Mouse (Mus musculus): ENCODE measurements around the gene Crkl.
A peak's percentile ranks its signal among the peaks of the same experiment; 100 is the strongest.
"Not testable (repeated sequence)": the region's sequence is repeated elsewhere in the genome, so short reads cannot be mapped to it uniquely, and the experiment has no call there.

The Crkl gene

DNA sequence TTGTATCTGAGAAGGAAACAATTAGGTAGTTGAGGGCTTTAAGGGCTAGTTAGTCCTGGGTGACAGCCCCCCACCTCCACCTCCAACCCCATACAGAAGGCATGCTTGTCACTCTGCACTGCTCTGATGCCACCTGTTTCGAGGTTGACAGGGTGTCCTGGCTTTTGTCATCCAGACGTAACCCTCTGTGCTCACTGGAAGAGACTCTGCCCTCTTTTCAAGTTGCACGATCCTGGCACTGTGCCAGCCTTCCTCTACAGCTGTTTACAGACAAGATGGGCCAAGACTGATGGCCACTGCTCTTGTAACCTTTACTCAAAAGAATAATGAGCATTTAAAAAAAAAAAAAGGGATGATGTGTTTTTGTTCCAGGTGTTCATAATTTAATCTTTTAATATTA, 34.7 kb downstream of the Crkl start:
- DNase-seq (ENCODE audit: low spot score in 2 of 2): no peak

DNA sequence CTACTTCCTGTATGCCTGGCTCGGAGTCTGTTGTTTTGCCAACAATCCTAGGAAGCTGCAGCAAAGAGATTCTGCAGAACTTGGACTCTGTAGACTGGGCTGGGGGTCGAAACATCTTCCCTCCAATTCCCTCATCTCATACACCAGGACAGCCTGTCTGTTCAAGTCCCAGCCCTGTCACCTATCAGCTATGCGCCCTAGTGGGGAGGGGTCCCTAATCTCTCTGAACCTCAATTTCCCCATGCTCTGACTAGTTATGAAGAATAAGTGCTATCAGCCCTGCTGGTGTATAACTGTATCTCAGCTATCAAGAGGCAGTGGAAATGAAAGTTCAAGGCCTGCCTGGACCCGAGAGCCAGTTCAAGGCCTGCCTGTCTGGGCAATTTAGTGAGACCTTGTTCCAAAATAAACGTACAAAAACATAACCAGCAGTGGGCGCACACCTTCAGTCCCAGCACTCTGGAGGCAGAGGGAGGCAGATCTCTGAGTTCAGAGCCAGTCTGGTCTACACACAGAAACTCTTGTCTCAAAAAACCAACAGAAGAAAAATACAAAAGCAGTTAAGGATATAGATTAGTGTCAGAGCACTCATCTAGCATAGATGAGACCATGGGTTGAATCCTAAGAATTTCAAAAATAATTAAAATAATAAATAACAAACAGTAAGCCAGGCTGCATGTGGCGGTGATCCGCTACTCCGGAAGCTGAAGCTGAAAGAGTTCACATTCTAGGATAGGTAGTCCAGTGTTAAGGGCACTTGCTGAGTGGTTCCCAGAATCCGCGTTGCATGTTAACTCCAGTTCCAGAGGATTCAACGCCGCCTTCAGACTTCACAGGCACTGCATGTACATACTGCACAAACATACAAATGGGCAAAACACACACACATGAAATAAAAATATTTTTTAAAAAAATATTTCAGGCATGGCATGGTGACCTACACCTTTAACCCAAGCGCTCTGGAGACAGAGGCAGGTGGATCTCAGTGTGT, 37.0 kb downstream of the Crkl start:
- no peak for DNase-seq (ENCODE audit: low spot score in 2 of 2)

DNA sequence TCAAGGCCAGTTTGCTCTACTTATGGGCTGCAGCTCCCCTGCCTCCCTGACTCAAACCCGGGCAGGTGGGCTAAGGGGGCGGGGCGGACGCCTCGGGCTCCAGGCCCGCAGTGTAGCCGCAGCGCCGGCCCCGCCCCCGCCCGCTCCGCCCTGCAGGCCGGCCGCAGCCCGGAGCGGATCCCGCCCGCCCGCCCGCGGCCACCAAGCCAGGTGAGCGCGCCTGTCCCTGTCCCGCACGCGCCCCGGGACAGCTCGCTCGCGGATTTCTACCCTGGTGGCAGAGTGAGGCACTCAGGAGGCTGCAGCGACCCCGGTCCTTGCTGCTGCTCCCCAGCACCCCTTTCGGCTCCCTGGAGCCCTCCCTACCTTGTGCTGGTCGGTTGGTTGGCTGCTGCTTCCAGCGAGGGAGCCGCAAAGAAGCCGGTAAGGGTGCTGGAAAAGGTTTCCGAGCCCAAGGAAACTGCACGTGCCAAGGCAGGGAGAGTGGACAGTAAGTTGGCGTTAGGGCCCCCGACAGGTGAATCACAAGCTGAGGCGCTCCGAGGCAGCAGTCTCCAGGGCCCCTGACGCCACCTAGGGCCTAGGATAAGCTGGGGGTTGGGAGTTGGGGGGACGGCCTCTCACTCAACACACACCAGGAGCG, 37.8 kb downstream of the Crkl start, which contains the start of gene Aifm3:
Gene Aifm3 (plus strand): TSS at position 143 of the 643 bp plus-strand sequence.
- DNase-seq (ENCODE audit: low spot score in 2 of 2): no peak

DNA sequence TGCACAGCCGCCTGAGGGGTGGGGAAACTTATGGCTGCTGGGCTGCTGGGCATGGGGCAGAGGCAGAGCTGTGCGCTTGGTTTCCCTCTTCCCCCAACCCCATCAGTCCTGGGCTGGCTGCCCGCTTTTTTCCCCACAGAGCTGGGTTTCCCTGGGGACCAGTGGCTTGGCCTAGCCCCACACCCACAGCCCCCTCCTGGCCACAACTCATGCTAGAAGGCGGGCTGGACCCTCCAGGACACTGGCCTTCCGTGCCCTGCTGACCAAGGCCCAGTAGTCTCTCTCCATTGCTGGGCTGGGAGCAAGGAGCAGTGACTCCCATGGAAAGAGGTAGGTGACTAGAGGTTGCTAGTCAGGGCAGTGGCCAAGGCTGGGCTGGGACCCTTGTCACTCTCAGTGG, 39.4 kb downstream of the Crkl start:
- peak; percentile 69 to 79 for DNase-seq (ENCODE audit: low spot score in 2 of 2)

DNA sequence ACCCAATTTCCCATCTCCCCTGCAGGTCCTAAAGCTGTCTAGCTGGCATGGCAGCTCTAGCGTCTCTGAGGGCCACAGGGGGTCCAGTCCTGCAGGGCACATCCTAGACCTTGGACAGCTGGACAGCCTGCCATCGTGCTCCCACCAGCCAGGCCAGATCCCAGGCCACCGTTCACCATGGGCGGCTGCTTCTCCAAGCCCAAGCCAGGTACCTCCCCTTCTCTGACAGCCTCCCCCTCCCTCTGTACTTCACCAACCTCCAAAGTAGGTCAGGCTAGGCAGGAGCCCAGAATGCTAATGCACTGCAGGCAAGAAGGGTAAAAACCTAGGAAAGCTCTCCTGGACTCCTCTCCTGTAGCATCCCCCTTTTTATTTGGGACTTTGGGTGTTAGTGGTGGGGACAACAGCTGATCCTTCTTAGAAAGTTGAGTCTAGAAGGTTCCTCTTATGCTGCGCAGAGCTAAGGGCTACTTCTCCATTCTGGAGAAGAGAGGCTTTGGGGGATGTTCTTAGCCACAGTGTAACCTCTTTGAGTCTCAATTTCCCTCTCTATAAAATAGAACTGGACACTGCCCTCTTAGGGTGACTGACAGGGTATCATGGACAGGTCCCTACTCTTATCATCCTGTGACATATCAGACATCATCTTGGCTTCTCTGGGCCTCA, 40.2 kb downstream of the Crkl start:
- peak; percentile 52 to 58 for DNase-seq (ENCODE audit: low spot score in 2 of 2)

DNA sequence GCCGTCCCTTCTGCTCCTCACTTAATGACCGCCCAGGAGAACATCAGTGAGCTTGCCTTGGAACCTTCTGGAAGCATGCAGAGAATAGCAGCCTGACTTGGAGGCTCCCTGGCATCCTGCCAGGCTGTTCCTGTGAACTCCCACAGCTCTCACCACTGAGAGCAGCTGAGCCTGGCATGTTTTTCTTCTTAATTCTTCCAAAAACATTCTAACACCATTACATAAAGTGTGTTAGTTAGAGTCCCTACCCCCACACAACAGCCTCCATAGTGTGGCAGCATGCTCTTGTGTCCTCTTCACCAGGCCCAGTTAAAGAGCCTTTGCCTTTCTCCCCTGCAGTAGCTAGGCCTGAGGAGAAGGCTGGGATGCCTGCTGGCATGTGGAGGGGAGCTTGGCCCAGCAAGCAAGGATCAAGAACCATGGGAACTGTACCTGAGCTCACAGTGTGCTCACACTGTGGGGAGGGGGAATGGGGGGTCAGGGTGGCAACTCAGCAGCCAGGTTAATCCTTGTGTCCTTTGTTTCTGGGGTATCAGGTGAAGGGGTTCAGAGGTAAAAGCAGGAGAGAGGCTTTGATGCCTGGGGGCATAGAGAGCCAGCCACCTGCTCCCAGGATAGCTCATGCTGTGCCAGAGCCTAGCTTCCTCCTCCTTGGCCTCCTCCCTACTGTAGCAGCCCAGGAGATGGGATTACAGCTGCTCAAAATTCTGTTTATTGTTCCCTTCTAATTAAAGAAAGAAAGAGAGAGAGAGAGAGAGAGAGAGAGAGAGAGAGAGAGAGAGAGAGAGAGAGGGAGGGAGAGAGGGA, 44.9 kb downstream of the Crkl start:
- peak; percentile 91 to 95 for DNase-seq (ENCODE audit: low spot score in 2 of 2)

DNA sequence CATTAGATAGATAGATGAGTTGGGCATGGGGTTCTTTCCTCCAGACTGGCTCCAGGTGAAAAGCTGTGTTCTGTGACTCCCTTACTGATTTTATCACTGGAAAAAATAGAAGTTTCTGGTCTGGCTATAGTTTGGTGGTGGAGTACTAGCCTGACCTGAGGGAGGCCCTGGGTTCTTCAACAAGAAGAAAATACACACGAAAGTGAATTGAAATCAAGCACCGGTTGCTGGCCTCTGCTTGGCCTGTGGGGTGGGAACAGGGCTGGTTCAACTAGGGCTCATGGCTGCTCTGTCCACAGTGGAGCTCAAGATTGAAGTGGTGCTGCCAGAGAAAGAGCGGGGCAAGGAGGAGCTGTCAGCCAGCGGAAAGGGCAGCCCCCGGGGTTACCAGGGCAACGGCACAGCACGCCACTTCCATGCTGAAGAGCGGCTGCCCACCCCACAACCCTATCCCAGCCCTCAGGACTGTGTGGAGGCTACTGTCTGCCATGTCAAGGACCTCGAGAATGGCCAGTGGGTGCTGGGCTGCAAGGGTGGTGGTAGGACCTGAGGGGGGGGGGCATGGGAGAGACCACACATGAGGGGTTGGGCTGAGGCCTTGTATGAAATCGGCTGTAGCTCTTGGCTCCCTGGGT, 47.6 kb downstream of the Crkl start:
- peak; percentile 64 to 68 for DNase-seq (ENCODE audit: low spot score in 2 of 2)

DNA sequence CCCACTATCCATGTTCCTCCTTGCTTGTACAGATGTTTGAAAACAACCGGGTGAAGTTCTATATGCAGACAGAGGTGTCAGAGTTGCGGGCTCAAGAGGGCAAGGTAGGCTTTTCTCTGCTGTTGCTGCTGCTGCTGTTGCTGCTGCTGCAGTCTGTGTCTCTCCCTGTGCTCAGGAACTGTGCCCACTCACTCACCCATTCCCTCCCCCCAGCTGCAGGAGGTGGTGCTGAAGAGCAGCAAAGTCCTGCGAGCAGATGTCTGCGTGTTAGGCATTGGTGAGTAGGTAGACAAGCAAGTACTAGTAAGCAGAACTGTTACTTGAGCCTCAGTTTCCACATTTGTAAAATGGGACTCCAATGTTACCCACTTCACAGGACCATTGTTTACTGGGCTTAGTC, 50.9 kb downstream of the Crkl start:
- no peak for DNase-seq (ENCODE audit: low spot score in 2 of 2)

DNA sequence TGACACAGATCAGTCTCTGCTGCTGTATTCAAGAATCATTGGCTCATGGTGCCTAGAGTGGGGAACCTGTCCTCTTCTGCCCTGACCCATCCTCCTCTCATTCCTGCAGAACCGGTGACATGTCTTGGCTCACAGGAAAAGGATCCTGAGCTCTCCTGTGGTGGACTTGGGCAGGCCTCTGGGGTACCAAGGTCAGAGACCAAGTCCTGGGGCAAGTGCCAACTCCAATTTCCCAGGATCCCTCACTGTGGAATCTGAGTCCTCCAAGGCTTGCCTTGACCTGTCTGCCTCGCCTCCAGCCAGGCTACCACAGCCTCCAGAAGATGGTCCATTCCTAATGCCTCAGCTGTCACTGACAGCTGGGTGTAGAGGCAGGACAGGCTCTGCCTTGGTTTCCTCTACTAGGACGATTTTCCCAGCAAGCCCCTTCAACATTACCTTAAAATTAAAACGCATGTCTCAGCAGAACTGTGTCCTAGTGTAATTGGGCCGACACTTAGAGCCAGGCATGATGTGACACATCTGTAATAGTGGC, 55.3 kb downstream of the Crkl start:
- no peak for DNase-seq (ENCODE audit: low spot score in 2 of 2)

DNA sequence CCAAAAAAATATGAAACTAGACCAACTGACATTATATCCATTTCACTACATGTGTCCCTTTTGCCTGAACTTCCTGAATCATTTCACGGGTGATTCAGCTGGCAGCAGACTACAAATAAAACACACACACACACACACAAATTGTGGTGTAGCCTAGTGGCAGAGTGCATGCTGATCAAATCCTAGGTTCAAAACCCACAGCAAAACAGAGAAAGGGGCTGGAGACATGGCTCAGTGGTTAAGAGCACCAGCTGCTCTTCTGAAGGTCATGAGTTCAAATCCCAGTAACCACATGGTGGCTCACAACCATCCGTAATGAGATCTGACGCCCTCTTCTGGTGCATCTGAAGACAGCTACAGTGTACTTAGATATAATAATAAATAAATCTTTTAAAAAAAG, 56.2 kb downstream of the Crkl start:
- DNase-seq (ENCODE audit: low spot score in 2 of 2): not testable (repeated sequence)

DNA sequence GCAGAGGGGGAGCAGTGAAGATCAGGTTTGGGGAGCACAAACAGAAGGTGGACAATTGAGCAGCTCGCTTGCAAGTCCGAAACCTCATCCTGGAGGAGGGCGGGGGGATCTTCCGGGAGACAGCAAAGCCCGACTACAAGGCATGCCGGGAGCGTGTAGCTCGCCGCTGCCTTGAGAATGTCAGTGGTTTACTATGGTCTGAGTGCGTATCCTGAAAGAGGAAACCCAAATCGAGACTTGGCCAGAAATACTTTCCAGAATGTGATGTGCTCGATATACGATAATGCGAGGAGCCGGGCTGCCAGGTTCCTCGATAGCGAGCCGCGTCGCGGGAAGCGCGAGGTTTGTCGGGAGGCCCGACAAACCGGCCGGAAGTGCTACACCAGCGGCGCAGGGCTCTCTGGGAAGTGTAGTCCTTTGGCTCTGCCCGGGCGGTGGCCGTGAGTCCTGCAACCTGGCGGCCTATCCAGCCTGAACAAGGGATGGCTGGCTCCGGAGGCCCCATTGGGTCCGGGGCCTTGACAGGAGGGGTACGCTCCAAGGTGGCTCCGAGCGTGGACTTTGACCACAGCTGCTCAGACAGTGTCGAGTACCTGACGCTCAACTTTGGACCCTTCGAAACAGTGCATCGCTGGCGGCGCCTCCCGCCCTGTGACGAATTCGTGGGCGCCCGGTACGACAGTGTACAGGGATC, 56.9 kb downstream of the Crkl start, which contains the start of gene Lztr1:
Gene Lztr1 (plus strand): TSS at position 143 of the 694 bp plus-strand sequence.
- peak; percentile 93 to 94 for DNase-seq (ENCODE audit: low spot score in 2 of 2)

DNA sequence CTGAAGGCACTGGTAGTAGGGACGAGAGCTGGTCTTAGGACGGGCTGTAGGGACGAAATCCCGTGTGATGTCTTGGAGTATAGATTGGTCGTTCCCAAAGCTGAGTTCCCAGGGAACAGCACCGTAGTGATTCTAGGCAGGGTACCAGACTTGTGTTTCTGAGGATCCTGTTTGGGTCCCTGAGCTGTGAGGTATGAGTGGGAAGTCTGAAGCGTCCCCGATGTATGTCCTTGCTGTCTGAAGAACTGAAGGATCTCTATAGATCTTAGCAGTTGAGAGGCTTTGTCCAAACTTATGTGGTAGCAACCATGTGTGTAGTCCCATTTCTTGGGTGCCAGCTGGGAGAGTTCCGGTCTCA, 57.4 kb downstream of the Crkl start:
- no peak for DNase-seq (ENCODE audit: low spot score in 2 of 2)

DNA sequence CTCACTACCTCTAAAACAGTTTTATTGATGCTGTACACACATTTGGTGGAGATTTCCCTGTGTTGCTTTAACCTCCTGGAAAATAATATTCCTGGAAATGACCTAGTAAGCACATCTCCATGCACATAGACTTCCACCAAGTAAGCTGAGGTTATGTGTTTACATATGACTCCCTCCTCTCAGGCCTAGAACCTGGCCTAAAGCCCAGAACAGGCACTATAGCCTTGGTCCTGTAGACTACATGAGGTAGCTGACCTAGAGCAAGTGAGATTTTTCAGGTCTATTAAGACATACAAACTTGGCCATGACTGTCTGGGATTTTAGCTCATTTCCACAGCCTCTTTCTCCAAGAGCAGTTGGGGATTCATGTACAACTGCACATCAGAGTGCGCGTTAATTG, 58.4 kb downstream of the Crkl start:
- DNase-seq (ENCODE audit: low spot score in 2 of 2): no peak

DNA sequence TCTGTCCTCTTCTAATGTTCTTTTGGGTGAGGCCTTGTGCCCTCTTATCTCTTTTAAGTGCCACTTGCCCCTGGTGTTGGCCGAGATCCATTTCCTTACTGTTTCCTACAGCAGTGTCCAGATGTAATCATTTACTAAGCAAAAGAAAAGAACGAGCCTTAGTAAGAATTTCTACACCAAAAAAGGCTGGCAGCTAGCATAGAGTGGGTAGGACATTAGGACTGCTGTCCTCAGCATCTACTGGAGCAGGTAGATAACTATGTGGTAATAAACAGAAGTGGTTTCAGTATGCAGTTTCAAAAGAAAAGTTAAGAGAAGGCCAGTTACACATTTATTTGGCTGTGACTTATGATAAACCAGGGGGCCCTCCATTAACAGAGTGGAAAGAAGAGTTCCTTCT, 58.9 kb downstream of the Crkl start:
- DNase-seq (ENCODE audit: low spot score in 2 of 2): no peak

DNA sequence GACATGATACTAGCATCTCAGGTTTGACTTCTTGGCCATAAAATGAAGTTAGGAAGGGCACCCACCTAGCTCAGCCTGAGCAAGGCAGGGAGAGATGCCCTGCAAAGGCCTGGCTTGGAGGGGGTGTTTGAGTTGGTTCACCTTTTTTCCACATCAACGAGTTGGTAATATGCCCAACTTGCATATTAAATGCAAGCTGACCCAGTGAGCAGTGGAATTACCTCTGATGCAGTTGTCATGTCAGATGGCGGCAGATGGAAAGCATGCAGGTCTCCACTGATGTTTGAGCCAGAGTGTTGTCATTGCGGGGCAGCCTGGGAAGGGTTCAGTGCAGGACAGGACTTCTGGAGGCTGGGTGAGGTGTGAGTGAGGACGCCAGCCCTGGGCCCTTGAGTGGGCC, 59.6 kb downstream of the Crkl start:
- DNase-seq (ENCODE audit: low spot score in 2 of 2): no peak

DNA sequence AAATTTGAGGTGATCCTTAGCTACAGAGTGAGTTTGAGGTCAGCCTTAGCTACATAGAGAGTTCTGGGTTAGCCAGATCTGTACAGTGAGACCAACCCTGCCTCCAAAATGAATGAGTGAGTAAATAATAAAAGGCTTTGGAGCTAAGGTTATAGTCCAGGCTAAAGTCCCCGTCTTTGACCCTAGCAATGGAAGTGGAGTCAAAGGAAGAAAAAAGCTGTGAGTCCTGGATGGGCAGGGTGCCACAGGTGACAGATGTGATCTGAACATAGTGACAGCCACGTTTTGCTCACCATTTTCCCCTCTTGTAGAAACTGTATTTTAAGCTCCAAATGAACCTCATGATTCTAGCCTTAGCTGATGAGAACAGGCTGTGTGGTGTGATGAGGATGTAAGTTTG, 67.1 kb downstream of the Crkl start:
- peak in 1 of 2 experiments; percentile 13 for DNase-seq (ENCODE audit: low spot score in 2 of 2)

DNA sequence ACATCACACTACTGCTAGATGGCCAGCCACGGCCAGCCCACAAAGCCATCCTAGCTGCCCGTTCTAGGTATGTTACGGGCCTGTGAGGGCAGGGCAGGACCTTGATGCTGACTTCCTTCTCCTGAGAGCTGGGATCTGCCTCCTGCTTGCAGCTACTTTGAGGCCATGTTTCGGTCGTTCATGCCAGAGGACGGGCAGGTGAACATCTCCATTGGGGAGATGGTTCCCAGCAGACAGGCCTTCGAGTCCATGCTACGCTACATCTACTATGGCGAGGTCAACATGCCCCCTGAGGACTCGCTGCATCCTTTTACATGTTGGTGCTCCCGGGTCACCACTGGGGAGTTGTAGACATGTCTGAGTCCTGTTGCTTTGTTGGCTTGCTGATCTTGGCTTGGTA, 72.4 kb downstream of the Crkl start:
- DNase-seq (ENCODE audit: low spot score in 2 of 2): peak; percentile 21 to 25

DNA sequence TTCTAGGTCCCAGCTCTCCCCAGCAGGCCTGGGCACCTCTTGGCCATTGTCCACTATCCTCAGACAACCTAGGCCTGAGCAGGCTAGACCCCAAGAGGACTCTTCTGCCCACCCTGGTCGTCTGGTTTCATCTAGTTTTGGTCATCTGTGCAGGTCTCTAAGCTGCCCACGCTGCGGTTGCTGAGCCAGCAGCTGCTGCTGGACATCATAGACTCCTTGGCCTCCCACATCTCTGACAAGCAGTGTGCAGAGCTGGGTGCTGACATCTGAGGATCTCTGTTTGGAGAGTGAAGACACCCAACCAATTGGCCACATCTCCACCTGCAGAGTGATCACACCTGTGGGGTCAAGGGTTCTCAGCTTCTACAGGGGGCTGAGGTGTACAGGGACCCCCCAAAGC, 73.7 kb downstream of the Crkl start:
- DNase-seq (ENCODE audit: low spot score in 2 of 2): no peak

DNA sequence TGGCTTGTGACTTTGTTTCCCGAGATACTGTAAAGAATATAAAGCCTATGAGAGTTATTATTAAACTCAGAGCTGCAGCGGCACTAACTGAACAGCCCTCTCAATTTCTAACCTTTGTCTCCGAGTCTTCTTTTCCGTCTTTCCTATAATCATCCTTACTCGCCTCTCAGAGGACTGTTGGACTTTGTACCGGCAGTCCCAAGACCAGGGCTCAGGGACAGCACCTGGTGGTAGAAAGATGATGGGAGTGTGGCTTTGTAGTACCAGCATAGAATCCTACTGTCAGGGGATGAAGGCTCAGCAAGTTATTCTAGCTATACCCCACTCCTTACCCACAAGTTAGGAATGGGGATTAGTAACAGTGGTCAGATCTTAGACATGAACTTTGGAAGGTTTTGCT, 74.4 kb downstream of the Crkl start:
- DNase-seq (ENCODE audit: low spot score in 2 of 2): no peak

DNA sequence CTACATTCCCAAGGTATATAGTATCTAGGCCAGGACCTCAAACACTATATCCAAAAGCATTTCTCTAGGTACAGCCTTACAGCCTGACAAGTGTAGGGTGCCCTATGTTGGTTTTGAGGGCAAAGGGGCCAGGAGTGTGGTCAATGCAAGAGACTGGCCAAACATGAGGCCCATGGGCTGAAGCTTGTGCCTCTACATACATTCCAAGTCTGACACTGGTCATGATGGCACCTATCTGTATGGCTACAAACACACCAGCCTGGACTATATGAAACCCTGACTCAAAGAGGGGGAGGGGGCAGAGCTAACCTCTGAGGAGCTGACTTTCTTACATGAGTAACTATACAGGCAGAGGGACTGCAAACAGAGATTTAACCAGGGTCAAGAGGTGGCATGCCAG, 75.8 kb downstream of the Crkl start:
- no peak for DNase-seq (ENCODE audit: low spot score in 2 of 2)

All from right cerebral cortex, postnatal 10 days (tissue).